8 mouse cellular contexts compared by ENCODE assay signal in genomic region chr7:45458748-45459563, GRCm38 (mm10). TPM values are rescaled to one million over a fixed set of nuclear protein-coding genes. Genes with fewer than 3 reads are reported as not detected.
DNase-seq lines count a peak whose midpoint lies in the region; ATAC-seq and TF ChIP-seq lines count a peak whose summit lies in the region.

No protein-coding gene starts in this region.

- peak overlapping the region; percentile 96 for H3K27ac ChIP-seq in embryonic facial prominence, embryonic 13.5 days
- peak overlapping the region; percentile 94 for H3K27ac ChIP-seq in heart, embryonic 10.5 days
- H3K27ac ChIP-seq in kidney, embryonic 14.5 days (ENCODE audit: low read depth, low read length), result peak overlapping the region; percentile 78
- H3K27ac ChIP-seq in liver, embryonic 12.5 days, result peak overlapping the region; percentile 96

- H3K36me3 ChIP-seq in embryonic facial prominence, embryonic 13.5 days, result peaks cover 65% of the 10 kb centered on the region
- H3K36me3 ChIP-seq in heart, embryonic 10.5 days, result peaks cover 72% of the 10 kb centered on the region
- H3K36me3 ChIP-seq in kidney, embryonic 14.5 days (ENCODE audit: control insufficient read depth, insufficient read depth, low read length), result peaks cover 49% of the 10 kb centered on the region
- H3K36me3 ChIP-seq in liver, embryonic 12.5 days, result peaks cover 68% of the 10 kb centered on the region
- H3K36me3 ChIP-seq in myocyte (ENCODE audit: control insufficient read depth, insufficient read depth), result peaks cover 35% of the 10 kb centered on the region

- H3K4me1 ChIP-seq in embryonic facial prominence, embryonic 13.5 days, result peaks cover 41% of the 10 kb centered on the region
- peaks cover 43% of the 10 kb centered on the region for H3K4me1 ChIP-seq in heart, embryonic 10.5 days
- peaks cover 27% of the 10 kb centered on the region for H3K4me1 ChIP-seq in kidney, embryonic 14.5 days (ENCODE audit: control insufficient read depth, insufficient read depth, low read length)
- peaks cover 59% of the 10 kb centered on the region for H3K4me1 ChIP-seq in liver, embryonic 12.5 days

- peak overlapping the region; percentile 84 for H3K4me2 ChIP-seq in embryonic facial prominence, embryonic 13.5 days
- peak overlapping the region; percentile 89 for H3K4me2 ChIP-seq in kidney, embryonic 14.5 days (replicated peaks; ENCODE audit: low read depth, low read length)
- H3K4me2 ChIP-seq in liver, embryonic 12.5 days, result peak overlapping the region; percentile 88
- peak overlapping the region; percentile 96 for H3K4me2 ChIP-seq in myocyte (ENCODE audit: low read depth)

- peak overlapping the region; percentile 61 for H3ac ChIP-seq in myocyte (ENCODE audit: control insufficient read depth, insufficient read length)

- peak overlapping the region; percentile 80 for H3K4me3 ChIP-seq in embryonic facial prominence, embryonic 13.5 days
- peak overlapping the region; percentile 79 for H3K4me3 ChIP-seq in heart, embryonic 10.5 days
- H3K4me3 ChIP-seq in kidney, embryonic 14.5 days (ENCODE audit: low read length), result peak overlapping the region; percentile 76
- peak overlapping the region; percentile 87 for H3K4me3 ChIP-seq in liver, embryonic 12.5 days
- peak overlapping the region; percentile 99 for H3K4me3 ChIP-seq in myocyte

- peak overlapping the region; percentile 93 for H3K9ac ChIP-seq in embryonic facial prominence, embryonic 13.5 days
- peak overlapping the region; percentile 83 for H3K9ac ChIP-seq in kidney, embryonic 14.5 days (ENCODE audit: low read depth, low read length)
- peak overlapping the region; percentile 93 for H3K9ac ChIP-seq in liver, embryonic 12.5 days

- DNase-seq in 416B (ENCODE audit: low read depth), result peak; percentile 83
- DNase-seq in adrenal gland, postnatal 36 days, result peak; percentile 73 to 86
- DNase-seq in heart, embryonic 10.5 days (ENCODE audit: low spot score), result peak; percentile 92
- peak; percentile 76 to 91 for DNase-seq in spleen, postnatal 4 days (ENCODE audit: low spot score in 2 of 2)

- ATAC-seq in embryonic facial prominence, embryonic 13.5 days (ENCODE audit: insufficient number of reproducible peaks, insufficient read depth, low FRiP score, low TSS enrichment, low read depth), result peak; percentile 58
- ATAC-seq in kidney, embryonic 14.5 days (ENCODE audit: low FRiP score, low TSS enrichment), result peak; percentile 58
- ATAC-seq in liver, embryonic 12.5 days, result peak; percentile 24

- H3K9me3 ChIP-seq in embryonic facial prominence, embryonic 13.5 days, result no peaks in the 10 kb centered on the region
- H3K9me3 ChIP-seq in heart, embryonic 10.5 days, result no peaks in the 10 kb centered on the region
- H3K9me3 ChIP-seq in kidney, embryonic 14.5 days (ENCODE audit: control insufficient read depth, low read length), result no peaks in the 10 kb centered on the region
- H3K9me3 ChIP-seq in liver, embryonic 12.5 days (replicated peaks), result no peaks in the 10 kb centered on the region

- TF ChIP-seq POLR2A in myocyte (IDR thresholded peaks at IDR 0.05; ENCODE audit: insufficient read length, low read depth), result peak; percentile 34

- under 1% methylated on average over 43 of the region's 43 CpGs for WGBS in embryonic facial prominence, embryonic 13.5 days
- 1% methylated on average over 43 of the region's 43 CpGs for WGBS in heart, embryonic 10.5 days
- under 1% methylated on average over 41 of the region's 43 CpGs for WGBS in kidney, embryonic 14.5 days
- WGBS in liver, embryonic 12.5 days (ENCODE audit: insufficient replicate concordance), result under 1% methylated on average over 43 of the region's 43 CpGs

- no peaks in the 10 kb centered on the region for H3K27me3 ChIP-seq in embryonic facial prominence, embryonic 13.5 days
- H3K27me3 ChIP-seq in heart, embryonic 10.5 days (ENCODE audit: insufficient read depth, poor library complexity, severe bottlenecking), result no peaks in the 10 kb centered on the region
- no peaks in the 10 kb centered on the region for H3K27me3 ChIP-seq in kidney, embryonic 14.5 days (ENCODE audit: control insufficient read depth, insufficient read depth, low read length)
- H3K27me3 ChIP-seq in liver, embryonic 12.5 days (replicated peaks), result no peaks in the 10 kb centered on the region
- H3K27me3 ChIP-seq in myocyte (ENCODE audit: control insufficient read depth, insufficient read depth, insufficient read length), result no peaks in the 10 kb centered on the region

- H3K79me2 ChIP-seq in myocyte (ENCODE audit: control insufficient read depth, insufficient read depth), result peaks cover 33% of the 10 kb centered on the region

TF ChIP-seq in myocyte, 11 proteins besides CTCF, POLR2A, EP300 and RAD21:
- TF ChIP-seq CEBPB (IDR thresholded peaks at IDR 0.05; ENCODE audit: insufficient read depth, poor library complexity, severe bottlenecking) (no peak), POLR2AphosphoS2 (IDR thresholded peaks at IDR 0.05; ENCODE audit: insufficient read length, low read depth) (peak; percentile 65)

RNA-seq across cellular contexts. Expression of gene Ftl1, which starts 0.7 kb away (rescaled TPM):
- 1,000 to 10,000 TPM in 1 of 2 experiments, 100 to 1,000 TPM in 1; 896 to 1,448 TPM for total RNA-seq in adrenal gland, postnatal 36 days (2021)
- polyA plus RNA-seq in embryonic facial prominence, embryonic 13.5 days (2015; fragmentation: Nextera tagmentation; extraction: Ambion mirVana), result 5,253 and 5,612 TPM in 2 replicates
- 4,578 and 4,939 TPM in 2 replicates for polyA plus RNA-seq in heart, embryonic 10.5 days (2016; fragmentation: Nextera tagmentation; extraction: Ambion mirVana)
- polyA plus RNA-seq in kidney, embryonic 14.5 days (2014; fragmentation: Nextera tagmentation; extraction: Ambion mirVana), result 3,941 and 4,356 TPM in 2 replicates
- polyA plus RNA-seq in liver, embryonic 12.5 days (2016; fragmentation: Nextera tagmentation; extraction: Ambion mirVana), result 7,751 and 8,218 TPM in 2 replicates
- 2,413 TPM for polyA plus RNA-seq in myocyte (2012; fragmentation: generic; extraction: Trizol)

RNA-seq across cellular contexts. Expression of gene Bax, which starts 7.7 kb away (rescaled TPM):
- 10 to 100 TPM; 60.1 to 64.5 TPM for total RNA-seq in adrenal gland, postnatal 36 days (2021)
- polyA plus RNA-seq in embryonic facial prominence, embryonic 13.5 days (2015; fragmentation: Nextera tagmentation; extraction: Ambion mirVana), result 154 and 190 TPM in 2 replicates
- 187 and 244 TPM in 2 replicates for polyA plus RNA-seq in heart, embryonic 10.5 days (2016; fragmentation: Nextera tagmentation; extraction: Ambion mirVana)
- 97.3 and 110 TPM in 2 replicates for polyA plus RNA-seq in kidney, embryonic 14.5 days (2014; fragmentation: Nextera tagmentation; extraction: Ambion mirVana)
- 147 and 155 TPM in 2 replicates for polyA plus RNA-seq in liver, embryonic 12.5 days (2016; fragmentation: Nextera tagmentation; extraction: Ambion mirVana)
- polyA plus RNA-seq in myocyte (2012; fragmentation: generic; extraction: Trizol), result 249 TPM

RNA-seq across cellular contexts. Expression of gene Ruvbl2, which starts 21.1 kb away (rescaled TPM):
- total RNA-seq in adrenal gland, postnatal 36 days (2021), result 10 to 100 TPM; 50.3 to 56.3 TPM
- 141 and 148 TPM in 2 replicates for polyA plus RNA-seq in embryonic facial prominence, embryonic 13.5 days (2015; fragmentation: Nextera tagmentation; extraction: Ambion mirVana)
- 121 and 175 TPM in 2 replicates for polyA plus RNA-seq in heart, embryonic 10.5 days (2016; fragmentation: Nextera tagmentation; extraction: Ambion mirVana)
- polyA plus RNA-seq in kidney, embryonic 14.5 days (2014; fragmentation: Nextera tagmentation; extraction: Ambion mirVana), result 158 and 228 TPM in 2 replicates
- 135 and 141 TPM in 2 replicates for polyA plus RNA-seq in liver, embryonic 12.5 days (2016; fragmentation: Nextera tagmentation; extraction: Ambion mirVana)
- polyA plus RNA-seq in myocyte (2012; fragmentation: generic; extraction: Trizol), result 118 TPM

RNA-seq across cellular contexts. Expression of gene Tulp2, which starts 22.7 kb away (rescaled TPM):
- total RNA-seq in adrenal gland, postnatal 36 days (2021), result 1 to 10 TPM in 1 of 2 experiments, under 1 TPM in 1; 0.86 to 2.1 TPM
- 0.59 and 1.2 TPM in 2 replicates for polyA plus RNA-seq in embryonic facial prominence, embryonic 13.5 days (2015; fragmentation: Nextera tagmentation; extraction: Ambion mirVana)
- 2.6 and 2.9 TPM in 2 replicates for polyA plus RNA-seq in heart, embryonic 10.5 days (2016; fragmentation: Nextera tagmentation; extraction: Ambion mirVana)
- polyA plus RNA-seq in kidney, embryonic 14.5 days (2014; fragmentation: Nextera tagmentation; extraction: Ambion mirVana), result 0.64 and 0.84 TPM in 2 replicates
- 1.9 and 2.0 TPM in 2 replicates for polyA plus RNA-seq in liver, embryonic 12.5 days (2016; fragmentation: Nextera tagmentation; extraction: Ambion mirVana)
- 0.06 TPM for polyA plus RNA-seq in myocyte (2012; fragmentation: generic; extraction: Trizol)

RNA-seq across cellular contexts. Expression of gene Gys1, which starts 24.3 kb away (rescaled TPM):
- 10 to 100 TPM; 41.7 to 43.9 TPM for total RNA-seq in adrenal gland, postnatal 36 days (2021)
- 38.0 and 39.6 TPM in 2 replicates for polyA plus RNA-seq in embryonic facial prominence, embryonic 13.5 days (2015; fragmentation: Nextera tagmentation; extraction: Ambion mirVana)
- polyA plus RNA-seq in heart, embryonic 10.5 days (2016; fragmentation: Nextera tagmentation; extraction: Ambion mirVana), result 79.9 and 124 TPM in 2 replicates
- 21.4 and 35.0 TPM in 2 replicates for polyA plus RNA-seq in kidney, embryonic 14.5 days (2014; fragmentation: Nextera tagmentation; extraction: Ambion mirVana)
- 8.6 and 10.2 TPM in 2 replicates for polyA plus RNA-seq in liver, embryonic 12.5 days (2016; fragmentation: Nextera tagmentation; extraction: Ambion mirVana)
- 125 TPM for polyA plus RNA-seq in myocyte (2012; fragmentation: generic; extraction: Trizol)

Comparison
In these comparisons a context has a peak if more than half of its experiments do, and no peak if none do; other contexts are left out.
1. Peak in every context shown above with its lines: DNase-seq, ATAC-seq, H3K4me3 ChIP-seq and H3K27ac ChIP-seq.